Mouse (Mus musculus): Measurements from ENCODE around the gene Syne1. TPM values are rescaled to one million over a fixed set of nuclear protein-coding genes. Genes with fewer than 3 reads are reported as not detected.

The Syne1 gene
- total and polyA plus RNA-seq, 3 experiments, result 29.0 to 66.6 (median 53.6) TPM

DNA sequence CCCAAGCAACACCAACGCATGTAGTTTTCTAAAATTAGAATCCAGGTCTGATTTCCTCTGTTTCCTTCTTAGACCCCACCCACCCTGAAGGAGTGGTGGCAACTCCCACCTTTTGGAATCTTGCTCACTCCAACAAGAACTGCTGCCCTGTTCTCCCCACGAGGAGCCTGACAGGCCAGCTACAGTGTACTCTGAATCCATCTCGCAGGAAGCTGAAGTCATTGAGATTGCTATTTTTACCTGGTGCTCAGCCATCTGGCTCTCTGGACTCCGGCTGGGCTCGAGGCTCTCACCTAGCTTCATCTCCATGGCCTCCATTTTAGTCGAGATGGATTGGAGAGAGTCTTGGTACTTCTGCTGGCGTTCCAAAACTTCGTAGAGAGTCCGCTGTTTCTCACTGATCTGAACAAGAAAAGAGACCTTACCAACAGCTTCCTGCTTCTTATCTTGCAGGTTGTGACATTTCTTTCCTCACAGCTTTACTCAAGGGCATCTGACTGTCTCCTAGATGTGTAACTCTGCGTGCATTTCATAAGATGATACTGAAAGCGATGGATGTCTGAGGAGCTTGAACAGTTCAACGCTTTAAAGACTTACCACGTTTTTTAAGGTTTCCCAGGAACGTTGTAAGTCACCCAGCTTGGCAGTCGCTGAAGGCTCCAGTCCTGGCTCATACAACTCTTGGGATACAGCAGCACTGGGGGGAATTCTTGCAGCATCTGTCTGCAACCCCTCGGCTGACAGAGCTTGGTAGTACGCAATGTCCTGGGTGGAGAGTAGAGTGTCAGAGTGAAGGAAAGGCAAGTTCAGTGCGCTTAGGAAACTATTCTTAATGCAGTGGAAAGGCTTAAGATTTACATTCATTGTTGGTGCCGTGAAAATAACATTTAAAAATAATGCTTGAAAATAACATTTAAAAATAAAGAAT is 365.9 kb downstream of the Syne1 start:
- H3K4me3 ChIP-seq, result no peak overlapping the region
- DNase-seq, result peak in 1 of 2 experiments; percentile 9
- peak overlapping the region; percentile 66 for H3K27ac ChIP-seq
- H3K27me3 ChIP-seq (ENCODE audit: control insufficient read depth, insufficient read depth, low read length), result no peaks in the 10 kb centered on the region
- WGBS, result 47% methylated on average over 19 of the region's 19 CpGs
- intact Hi-C loops (cut with DNase I), result no loop called here
- no peak overlapping the region for H3K9ac ChIP-seq (ENCODE audit: low read depth, low read length)
- peaks cover 2% of the 10 kb centered on the region for H3K4me1 ChIP-seq (ENCODE audit: control insufficient read depth, insufficient read depth, low read length)
- H3K79me2 ChIP-seq (replicated peaks; ENCODE audit: control insufficient read depth, insufficient read depth, low read length), result no peaks in the 10 kb centered on the region; the same call in 1 of the 2 replicates
- TF ChIP-seq POLR2A (IDR thresholded peaks at IDR 0.05; ENCODE audit: insufficient read depth, low read depth, low read length) (no peak), CTCF (IDR thresholded peaks at IDR 0.05) (no peak), EP300 (IDR thresholded peaks at IDR 0.05; ENCODE audit: insufficient read depth, low read depth, low read length) (no peak)
- peaks cover 14% of the 10 kb centered on the region for H3K36me3 ChIP-seq (ENCODE audit: control insufficient read depth, insufficient read depth, low read length)

GRCm38 (mm10) chr10:5181771-5182176 is 369.5 kb downstream of the Syne1 start:
- H3K36me3 ChIP-seq (ENCODE audit: control insufficient read depth, insufficient read depth, low read length), result peaks cover 14% of the 10 kb centered on the region
- intact Hi-C loops (cut with DNase I), result no loop called here
- no peaks in the 10 kb centered on the region; the same call in 1 of the 2 replicates for H3K79me2 ChIP-seq (replicated peaks; ENCODE audit: control insufficient read depth, insufficient read depth, low read length)
- no peak overlapping the region for H3K4me3 ChIP-seq
- TF ChIP-seq POLR2A (IDR thresholded peaks at IDR 0.05; ENCODE audit: insufficient read depth, low read depth, low read length) (no peak), EP300 (IDR thresholded peaks at IDR 0.05; ENCODE audit: insufficient read depth, low read depth, low read length) (no peak), CTCF (IDR thresholded peaks at IDR 0.05) (no peak)
- H3K27ac ChIP-seq, result no peak overlapping the region
- 80% methylated on average over 4 of the region's 4 CpGs for WGBS
- H3K4me1 ChIP-seq (ENCODE audit: control insufficient read depth, insufficient read depth, low read length), result peaks cover 2% of the 10 kb centered on the region
- H3K9ac ChIP-seq (ENCODE audit: low read depth, low read length), result no peak overlapping the region
- H3K27me3 ChIP-seq (ENCODE audit: control insufficient read depth, insufficient read depth, low read length), result no peaks in the 10 kb centered on the region
- DNase-seq, result no peak

DNA sequence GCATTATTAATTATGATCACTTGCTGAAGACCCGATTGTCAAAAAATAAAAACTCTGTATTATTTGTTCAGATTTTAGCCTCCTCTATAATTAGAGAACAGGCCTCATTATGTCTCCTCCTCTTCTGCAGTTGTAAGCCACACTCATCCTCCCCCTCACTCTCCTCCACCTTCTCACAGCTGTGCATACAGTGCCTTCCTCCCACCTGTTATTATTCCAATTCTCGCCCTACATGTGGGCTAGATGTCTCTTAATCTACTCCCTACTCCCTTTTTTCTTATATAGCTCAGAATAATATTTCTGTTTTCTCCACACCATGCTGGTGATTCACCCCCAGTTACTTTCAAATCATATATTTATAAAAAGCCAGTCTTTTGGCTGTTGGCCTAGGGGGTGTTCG is 371.4 kb downstream of the Syne1 start:
- TF ChIP-seq CTCF (IDR thresholded peaks at IDR 0.05) (no peak), POLR2A (IDR thresholded peaks at IDR 0.05; ENCODE audit: insufficient read depth, low read depth, low read length) (no peak), EP300 (IDR thresholded peaks at IDR 0.05; ENCODE audit: insufficient read depth, low read depth, low read length) (no peak)
- intact Hi-C loops (cut with DNase I), result no loop called here

GRCm38 (mm10) chr10:5177446-5178015 is 373.8 kb downstream of the Syne1 start:
- intact Hi-C loops (cut with DNase I), result no loop called here
- no peaks in the 10 kb centered on the region for H3K4me1 ChIP-seq (ENCODE audit: control insufficient read depth, insufficient read depth, low read length)
- H3K79me2 ChIP-seq (replicated peaks; ENCODE audit: control insufficient read depth, insufficient read depth, low read length), result no peaks in the 10 kb centered on the region
- no peak overlapping the region for H3K4me3 ChIP-seq
- H3K36me3 ChIP-seq (ENCODE audit: control insufficient read depth, insufficient read depth, low read length), result no peaks in the 10 kb centered on the region; the same call in 1 of the 2 replicates
- no peak overlapping the region for H3K9ac ChIP-seq (ENCODE audit: low read depth, low read length)
- no peak overlapping the region for H3K27ac ChIP-seq
- H3K27me3 ChIP-seq (ENCODE audit: control insufficient read depth, insufficient read depth, low read length), result no peaks in the 10 kb centered on the region
- 42% methylated on average over 9 of the region's 9 CpGs for WGBS
- TF ChIP-seq CTCF (IDR thresholded peaks at IDR 0.05) (no peak), EP300 (IDR thresholded peaks at IDR 0.05; ENCODE audit: insufficient read depth, low read depth, low read length) (no peak), POLR2A (IDR thresholded peaks at IDR 0.05; ENCODE audit: insufficient read depth, low read depth, low read length) (no peak)
- no peak for DNase-seq

More for the DNA sequence above, 371.4 kb downstream of the Syne1 start:
- Histone ChIP-seq H3K36me3 (ENCODE audit: control insufficient read depth, insufficient read depth, low read length) (peaks cover 7% of the 10 kb centered on the region), H3K79me2 (replicated peaks; ENCODE audit: control insufficient read depth, insufficient read depth, low read length) (no peaks in the 10 kb centered on the region; the same call in 1 of the 2 replicates), H3K9ac (ENCODE audit: low read depth, low read length) (no peak overlapping the region), H3K4me1 (ENCODE audit: control insufficient read depth, insufficient read depth, low read length) (no peaks in the 10 kb centered on the region), H3K27ac (no peak overlapping the region), H3K4me3 (no peak overlapping the region), H3K27me3 (ENCODE audit: control insufficient read depth, insufficient read depth, low read length) (no peaks in the 10 kb centered on the region)
- 86% methylated on average over 3 of the region's 3 CpGs for WGBS
- DNase-seq, result no peak

DNA sequence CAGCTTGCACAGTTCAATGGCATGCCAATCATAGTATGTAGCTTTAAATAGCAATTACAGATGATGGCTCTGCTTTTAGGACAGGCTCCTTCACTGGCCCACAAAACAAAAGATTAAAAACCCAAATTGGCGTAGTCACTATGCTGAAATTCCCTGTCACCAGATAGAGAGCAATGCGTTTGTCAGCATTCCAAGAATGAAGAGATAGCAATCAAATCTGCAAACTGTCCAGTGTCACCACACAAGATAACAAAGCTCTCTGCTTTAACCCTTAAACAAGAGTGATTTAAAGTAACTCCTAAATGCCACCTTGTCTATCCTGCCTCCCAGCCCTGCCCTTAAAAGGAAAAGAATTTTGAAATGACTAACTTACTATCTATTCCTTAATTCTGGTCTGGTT is 374.9 kb downstream of the Syne1 start:
- no peak overlapping the region for H3K9ac ChIP-seq (ENCODE audit: low read depth, low read length)
- H3K36me3 ChIP-seq (ENCODE audit: control insufficient read depth, insufficient read depth, low read length), result no peaks in the 10 kb centered on the region; the same call in 1 of the 2 replicates
- 45% methylated on average over 2 of the region's 2 CpGs for WGBS
- H3K4me3 ChIP-seq, result no peak overlapping the region
- no peaks in the 10 kb centered on the region for H3K79me2 ChIP-seq (replicated peaks; ENCODE audit: control insufficient read depth, insufficient read depth, low read length)
- H3K4me1 ChIP-seq (ENCODE audit: control insufficient read depth, insufficient read depth, low read length), result no peaks in the 10 kb centered on the region
- DNase-seq, result no peak
- no peak overlapping the region for H3K27ac ChIP-seq
- no peaks in the 10 kb centered on the region for H3K27me3 ChIP-seq (ENCODE audit: control insufficient read depth, insufficient read depth, low read length)
- no peak for TF ChIP-seq CTCF (IDR thresholded peaks at IDR 0.05)
- TF ChIP-seq EP300 (IDR thresholded peaks at IDR 0.05; ENCODE audit: insufficient read depth, low read depth, low read length), result no peak
- TF ChIP-seq POLR2A (IDR thresholded peaks at IDR 0.05; ENCODE audit: insufficient read depth, low read depth, low read length), result no peak
- intact Hi-C loops (cut with DNase I), result no loop called here

GRCm38 (mm10) chr10:5170425-5170824 is 380.9 kb downstream of the Syne1 start:
- H3K36me3 ChIP-seq (ENCODE audit: control insufficient read depth, insufficient read depth, low read length), result no peaks in the 10 kb centered on the region; the same call in 1 of the 2 replicates
- intact Hi-C loops (cut with DNase I), result no loop called here
- H3K27me3 ChIP-seq (ENCODE audit: control insufficient read depth, insufficient read depth, low read length), result no peaks in the 10 kb centered on the region
- no peak overlapping the region for H3K9ac ChIP-seq (ENCODE audit: low read depth, low read length)
- no peak overlapping the region for H3K27ac ChIP-seq
- no peaks in the 10 kb centered on the region for H3K4me1 ChIP-seq (ENCODE audit: control insufficient read depth, insufficient read depth, low read length)
- WGBS, result 85% methylated on average over 1 of the region's 1 CpGs
- H3K4me3 ChIP-seq, result no peak overlapping the region
- no peaks in the 10 kb centered on the region for H3K79me2 ChIP-seq (replicated peaks; ENCODE audit: control insufficient read depth, insufficient read depth, low read length)
- TF ChIP-seq CTCF (IDR thresholded peaks at IDR 0.05) (peak; percentile 55), EP300 (IDR thresholded peaks at IDR 0.05; ENCODE audit: insufficient read depth, low read depth, low read length) (no peak)
- no peak for DNase-seq
